Mouse (Mus musculus): ENCODE data around the gene Myo18b.

Gene Myo18b

GRCm38 (mm10) chr5:112876846-112877390 lies 19.2 kb downstream of the Myo18b start:
- peak in 1 of 2 experiments; percentile 43 for DNase-seq

GRCm38 (mm10) chr5:112872999-112873398 lies 23.2 kb downstream of the Myo18b start:
- no peak for DNase-seq

- peak; percentile 37 to 62 for DNase-seq
Observed at GRCm38 (mm10) chr5:112870729-112871128, 25.4 kb downstream of the Myo18b start.

GRCm38 (mm10) chr5:112868620-112869019 lies 27.5 kb downstream of the Myo18b start:
- DNase-seq = no peak

- peak in 1 of 2 experiments; percentile 7 for DNase-seq
Observed at GRCm38 (mm10) chr5:112864719-112865367, 31.3 kb downstream of the Myo18b start.

GRCm38 (mm10) chr5:112859379-112860035 lies 36.7 kb downstream of the Myo18b start:
- DNase-seq = peak in 1 of 2 experiments; percentile 5

- peak; percentile 26 to 45 for DNase-seq
Observed at GRCm38 (mm10) chr5:112853179-112853578, 43.0 kb downstream of the Myo18b start.

GRCm38 (mm10) chr5:112851389-112851788 lies 44.8 kb downstream of the Myo18b start:
- DNase-seq = no peak

- peak in 1 of 2 experiments; percentile 16 for DNase-seq
Observed at GRCm38 (mm10) chr5:112848586-112849280, 47.4 kb downstream of the Myo18b start.

GRCm38 (mm10) chr5:112847985-112848542 lies 48.1 kb downstream of the Myo18b start:
- DNase-seq = no peak

GRCm38 (mm10) chr5:112846146-112846545 lies 50.0 kb downstream of the Myo18b start:
- no peak for DNase-seq

- no peak for DNase-seq
Observed at GRCm38 (mm10) chr5:112844460-112844859, 51.7 kb downstream of the Myo18b start.

GRCm38 (mm10) chr5:112843676-112844257 lies 52.4 kb downstream of the Myo18b start:
- no peak for DNase-seq

- DNase-seq = no peak
Observed at GRCm38 (mm10) chr5:112842696-112843095, 53.5 kb downstream of the Myo18b start.

- no peak for DNase-seq
Observed at GRCm38 (mm10) chr5:112841850-112842249, 54.3 kb downstream of the Myo18b start.

- DNase-seq = no peak
Observed at GRCm38 (mm10) chr5:112834896-112835295, 61.3 kb downstream of the Myo18b start.

- DNase-seq = no peak
Observed at GRCm38 (mm10) chr5:112833866-112834265, 62.3 kb downstream of the Myo18b start.

GRCm38 (mm10) chr5:112825091-112825794 lies 70.9 kb downstream of the Myo18b start:
- DNase-seq = no peak

- peak in 1 of 2 experiments; percentile 11 for DNase-seq
Observed at GRCm38 (mm10) chr5:112824376-112824775, 71.8 kb downstream of the Myo18b start.

- DNase-seq = no peak
Observed at GRCm38 (mm10) chr5:112822426-112822825, 73.7 kb downstream of the Myo18b start.

GRCm38 (mm10) chr5:112815051-112815450 lies 81.1 kb downstream of the Myo18b start:
- no peak for DNase-seq

- no peak for DNase-seq
Observed at GRCm38 (mm10) chr5:112807629-112808028, 88.5 kb downstream of the Myo18b start.
